Mouse (Mus musculus) heart, postnatal 36 days (tissue): ENCODE measurements around the gene Ube2d2b. TPM values are rescaled to one million over a fixed set of nuclear protein-coding genes. Genes with fewer than 3 reads are reported as not detected.

ENCODE experiments used
- DNase-seq, 2 experiments: peaks; one replicate each; pipeline ENCODE4 v3.0.0; 2021 to 2022
- intact Hi-C: fragments of 180-260 bp; cut with DNase I; formaldehyde crosslinking; loops from one replicate; pipeline ENCODE4 v1.15.1; 2025
- total RNA-seq, 2 experiments: library from RNA; stranded (reverse); gene quantifications; 2 replicates each; pipeline ENCODE4 v1.2.3; 2021

Ube2d2b gene
- not detected for total RNA-seq

DNA sequence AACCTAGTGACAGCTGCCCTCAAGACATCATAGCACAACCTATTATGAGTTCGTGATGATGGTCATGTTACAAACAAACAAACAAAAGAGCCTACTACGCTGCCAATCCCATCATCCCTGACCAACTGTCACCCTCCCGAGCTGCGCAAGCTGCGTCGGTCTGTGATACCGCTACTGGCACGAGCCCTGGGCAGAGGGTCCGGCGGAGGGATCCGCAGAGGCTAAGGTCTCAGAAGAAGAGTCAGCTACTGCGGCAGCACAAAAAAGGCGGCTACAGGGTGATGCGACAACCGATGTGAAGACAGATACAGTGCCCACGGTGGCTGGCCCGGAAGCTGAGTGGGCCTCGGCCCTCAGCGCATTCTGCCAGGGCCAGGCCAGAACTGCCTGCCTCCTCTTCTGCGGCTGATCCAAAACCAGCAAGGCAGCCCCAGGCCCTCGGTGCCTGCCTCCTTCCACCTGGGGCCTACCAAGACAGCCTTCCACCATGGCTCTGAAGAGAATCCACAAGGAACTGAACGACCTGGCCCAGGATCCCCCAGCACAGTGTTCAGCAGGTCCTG, at the start of gene Ube2d2b:
Gene Ube2d2b, plus strand, starts transcription at position 102 of the 563 bp plus-strand sequence.
- intact Hi-C loops: no loop called here

GRCm38 (mm10) chr5:107782360-107782759, 47.5 kb upstream of the Ube2d2b start:
- intact Hi-C loops: loop anchor here (5.0 kb wide), 1 partner anchor 170 kb away; no protein-coding TSS in a partner anchor
- DNase-seq: no peak

More for the DNA sequence above, at the start of gene Ube2d2b:
- no peak for DNase-seq

GRCm38 (mm10) chr5:107787682-107788443, 42.0 kb upstream of the Ube2d2b start:
- intact Hi-C loops: loop anchor here (2.0 kb wide), 1 partner anchor 103 kb away; no protein-coding TSS in a partner anchor
- DNase-seq: no peak

DNA sequence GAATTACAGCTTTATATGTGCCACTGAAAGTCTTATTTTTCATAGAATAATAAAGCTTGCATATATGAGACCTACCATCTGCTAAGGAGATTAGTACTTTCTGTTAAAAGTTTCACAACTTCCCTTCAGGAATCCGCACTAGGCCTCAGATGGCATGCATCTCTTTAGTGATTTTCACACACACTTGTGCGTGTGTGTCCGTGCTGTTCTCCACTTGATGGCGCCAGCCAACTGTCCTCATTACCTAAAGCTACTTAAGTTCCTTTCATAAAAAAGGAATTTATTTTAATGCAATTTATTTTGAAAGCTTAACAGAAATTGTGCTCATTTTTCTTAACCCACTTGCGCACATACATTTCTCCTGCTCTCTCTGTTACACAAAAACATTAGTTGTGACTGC, 40.4 kb upstream of the Ube2d2b start:
- intact Hi-C loops: loop anchor here (2.0 kb wide), 1 partner anchor 101 kb away; no protein-coding TSS in a partner anchor
- DNase-seq: peak in 1 of 2 experiments; percentile 17

DNA sequence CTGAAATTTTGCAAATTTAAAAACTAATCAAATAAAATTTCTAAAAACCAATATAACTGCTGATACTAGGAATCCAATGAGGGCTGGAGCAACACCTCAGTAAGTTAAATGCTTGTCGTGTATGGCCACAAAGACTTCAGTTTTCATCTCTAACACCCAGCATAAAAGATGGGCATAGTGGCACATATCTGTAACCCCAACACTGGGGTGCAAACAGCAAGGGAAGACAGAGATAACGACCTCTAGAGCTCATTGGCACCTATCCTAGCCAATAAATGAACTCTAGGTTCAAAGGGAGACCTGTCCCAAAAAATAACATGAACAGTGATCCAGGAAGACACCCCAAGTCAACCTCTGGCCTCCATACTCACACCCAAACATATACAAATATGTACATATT, 37.9 kb upstream of the Ube2d2b start:
- DNase-seq: no peak
- intact Hi-C loops: no loop called here

DNA sequence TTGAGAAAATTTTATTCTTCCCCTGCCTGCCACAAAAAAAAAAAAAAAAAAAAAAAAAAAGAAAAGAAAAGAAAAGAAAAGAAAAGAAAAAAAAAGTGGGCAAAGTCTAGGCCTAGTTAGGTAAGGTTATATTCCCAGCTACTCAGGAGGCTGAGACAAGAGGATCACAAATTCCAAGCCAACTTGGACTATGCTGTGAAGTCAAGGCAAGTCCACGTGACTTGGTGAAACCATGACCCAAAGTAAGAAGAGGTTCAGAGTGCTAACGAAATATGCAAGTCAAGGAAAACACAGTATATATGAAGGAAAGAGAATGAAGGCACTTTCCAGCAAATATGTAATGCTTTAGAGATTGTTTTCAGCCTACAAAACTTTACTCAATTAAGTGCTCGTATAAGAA, 37.4 kb upstream of the Ube2d2b start:
- intact Hi-C loops: no loop called here
- DNase-seq: no peak

DNA sequence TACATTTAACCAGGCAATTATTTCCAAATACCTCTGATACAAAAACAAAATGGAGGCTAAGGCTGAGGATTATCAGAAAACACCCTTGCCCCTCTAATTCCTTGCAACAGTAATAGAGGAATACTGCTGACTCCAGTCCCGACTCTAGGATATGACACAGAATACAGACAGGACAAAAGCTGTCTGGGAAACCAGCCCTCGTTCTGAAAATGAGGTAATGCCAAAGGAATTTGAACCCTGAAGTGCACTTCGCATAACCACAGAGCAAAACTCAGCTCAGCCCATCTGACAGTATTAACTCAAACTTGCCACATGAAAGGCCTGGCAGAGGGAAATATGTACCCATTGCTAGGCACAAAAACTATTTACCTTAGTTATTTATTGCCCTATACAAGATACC, 36.6 kb upstream of the Ube2d2b start:
- DNase-seq: no peak
- intact Hi-C loops: no loop called here

DNA sequence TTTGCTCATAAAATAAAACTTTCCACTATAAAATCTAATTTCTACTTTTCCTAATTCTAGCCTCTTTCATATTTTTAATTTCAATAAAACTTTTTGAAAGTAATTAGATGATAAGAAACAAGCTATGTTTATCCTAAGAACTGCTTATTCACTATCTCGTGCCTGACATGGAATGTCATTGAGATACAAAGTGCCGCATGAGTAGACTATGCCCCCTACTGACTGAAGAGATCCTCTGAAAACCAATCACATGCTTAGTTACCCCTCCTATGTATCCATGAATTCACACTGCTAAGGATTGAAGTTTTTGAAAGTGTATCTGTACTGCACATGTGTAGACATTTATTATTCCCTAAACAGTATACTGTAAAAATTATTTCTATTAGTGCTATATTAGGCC, 36.0 kb upstream of the Ube2d2b start:
- DNase-seq: no peak
- intact Hi-C loops: no loop called here

GRCm38 (mm10) chr5:107798290-107798689, 31.6 kb upstream of the Ube2d2b start:
- intact Hi-C loops: no loop called here
- no peak for DNase-seq

DNA sequence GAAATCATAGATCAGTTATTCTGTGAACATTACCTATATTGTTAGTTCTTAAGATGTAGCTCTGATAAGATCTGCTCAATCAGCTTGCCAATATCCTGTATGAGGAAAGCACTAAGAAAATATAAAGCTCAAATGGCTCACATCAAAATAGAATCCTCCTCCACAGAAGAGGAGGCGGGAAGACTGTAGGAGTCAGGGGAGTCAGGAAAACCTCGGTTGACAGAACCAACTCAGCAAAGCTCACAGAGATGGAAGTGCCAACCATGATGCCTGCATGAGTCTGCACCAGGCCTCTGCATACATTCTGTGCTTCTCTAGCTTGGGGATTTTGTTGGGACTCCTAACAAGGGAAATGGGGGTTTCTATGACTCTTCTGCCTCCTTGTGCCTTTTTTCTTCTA, 28.7 kb upstream of the Ube2d2b start:
- intact Hi-C loops: no loop called here
- DNase-seq: no peak

- intact Hi-C loops: no loop called here
- DNase-seq: no peak
These were observed 27.3 kb upstream of the Ube2d2b start for GRCm38 (mm10) chr5:107802621-107803020.

DNA sequence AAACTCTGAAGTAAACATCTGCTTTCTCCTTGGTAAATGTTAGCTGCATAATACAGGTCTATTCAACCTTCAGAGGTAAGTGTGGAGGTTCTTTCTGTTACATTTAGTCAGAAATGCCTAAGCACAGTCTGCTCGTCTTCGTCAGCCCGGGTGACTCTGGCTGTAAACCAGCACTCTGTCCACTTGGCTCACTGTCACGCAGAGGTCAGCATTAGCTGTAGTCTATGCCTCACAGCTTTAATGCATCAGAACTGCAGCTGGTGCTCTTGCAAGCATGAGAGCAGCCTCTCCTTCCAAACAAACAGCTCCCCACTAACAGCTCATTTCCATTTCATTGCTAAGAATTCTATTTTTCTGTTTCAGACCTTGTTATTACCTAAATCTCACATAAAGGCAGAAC, 22.4 kb upstream of the Ube2d2b start:
- intact Hi-C loops: no loop called here
- DNase-seq: peak; percentile 22 to 35

DNA sequence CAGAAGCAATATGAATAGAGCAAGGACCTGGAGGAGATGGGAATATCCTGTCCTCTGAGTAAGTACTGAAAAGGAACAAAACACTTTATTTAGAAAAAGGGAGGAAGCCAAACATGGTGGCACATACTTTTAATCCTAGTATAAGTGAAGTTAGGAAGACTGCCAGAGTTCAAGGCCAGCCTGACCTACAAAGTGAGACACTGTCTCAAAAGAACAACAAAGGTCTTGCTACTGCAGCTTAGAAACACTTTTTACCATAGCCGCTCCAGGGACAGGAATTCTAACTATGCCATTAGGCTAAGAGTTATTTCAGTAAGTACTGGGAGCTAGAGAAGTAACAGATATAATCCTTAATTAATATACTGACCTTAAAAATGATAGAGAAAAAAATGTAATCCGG, 15.2 kb upstream of the Ube2d2b start:
- intact Hi-C loops: no loop called here
- DNase-seq: no peak

DNA sequence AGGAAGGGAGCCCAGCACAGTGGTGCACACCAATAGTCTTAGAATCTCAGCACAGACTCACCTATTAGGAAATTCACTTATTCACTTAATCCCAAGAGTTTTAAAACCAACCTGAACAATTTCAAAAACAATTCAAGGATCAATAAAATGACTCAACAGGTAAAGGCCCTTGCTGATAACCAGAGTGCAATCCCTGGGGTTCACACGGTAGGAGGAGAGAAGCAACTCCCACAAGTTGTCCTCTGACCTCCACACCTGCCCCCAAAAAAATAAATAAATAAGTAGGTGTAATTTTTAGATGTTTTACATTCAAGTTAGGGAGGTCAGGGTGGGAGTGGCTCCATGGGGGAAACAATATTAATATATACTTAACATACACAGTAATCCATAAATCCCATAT, 7.4 kb upstream of the Ube2d2b start:
- DNase-seq: no peak
- intact Hi-C loops: no loop called here

GRCm38 (mm10) chr5:107831351-107831750, 1.5 kb downstream of the Ube2d2b start:
- DNase-seq: no peak
- intact Hi-C loops: no loop called here

- intact Hi-C loops: no loop called here
- no peak for DNase-seq
These were observed 4.4 kb downstream of the Ube2d2b start for GRCm38 (mm10) chr5:107834287-107834686.

DNA sequence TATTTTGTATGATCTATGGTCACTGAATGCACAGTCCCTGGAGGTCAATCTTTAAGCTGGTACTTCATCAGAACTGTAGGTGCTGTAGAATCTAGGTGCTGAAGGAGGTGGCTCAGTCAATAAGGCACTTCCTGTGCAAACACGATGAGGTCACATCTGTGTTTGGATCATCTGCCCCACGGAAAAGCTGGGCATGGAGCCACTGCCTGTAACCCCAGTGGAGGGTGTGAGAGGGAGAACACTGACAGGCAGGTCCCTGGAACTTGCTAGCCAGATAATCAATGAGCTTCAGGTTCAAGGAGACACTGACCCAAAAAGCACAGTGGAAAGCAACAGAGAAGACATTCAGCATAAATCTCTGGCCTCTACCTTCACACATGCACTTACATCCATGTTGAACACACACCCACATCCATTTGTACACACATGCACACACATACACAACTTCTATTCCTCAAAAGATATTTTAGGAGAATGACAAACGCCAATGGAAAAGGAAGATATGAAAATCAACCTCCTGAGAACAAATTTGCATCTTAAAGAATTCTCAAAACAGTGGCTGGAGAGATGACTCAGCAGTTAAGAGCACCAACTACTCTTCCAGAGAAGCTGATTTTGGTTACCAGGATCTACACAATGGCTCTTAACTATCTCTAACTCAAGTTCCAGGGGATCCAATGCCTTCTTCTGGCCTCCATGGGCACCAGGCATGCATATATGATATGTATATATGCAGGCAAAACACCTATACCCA, 9.2 kb downstream of the Ube2d2b start:
- DNase-seq: peak; percentile 15 to 43
- intact Hi-C loops: no loop called here

GRCm38 (mm10) chr5:107840549-107841238, 10.8 kb downstream of the Ube2d2b start:
- no peak for DNase-seq
- intact Hi-C loops: no loop called here

DNA sequence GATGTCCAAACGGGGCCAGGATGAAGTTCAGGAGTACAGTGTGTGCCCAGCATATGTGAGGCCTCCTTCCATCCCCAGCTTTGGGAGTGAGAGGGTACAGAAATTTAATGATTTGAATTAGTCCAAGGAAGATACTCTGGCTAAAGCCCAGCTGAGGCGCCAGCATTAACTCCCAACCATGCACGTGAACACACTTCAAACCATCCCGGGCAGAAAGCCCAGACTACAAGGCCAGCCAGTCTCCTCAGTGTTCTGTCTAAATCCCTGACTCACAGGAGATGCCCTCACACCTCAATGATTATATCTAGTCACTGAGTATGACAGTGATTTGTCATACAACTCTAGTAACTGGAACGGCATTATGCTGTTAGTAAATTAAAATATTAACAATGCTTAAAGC, 17.4 kb downstream of the Ube2d2b start:
- intact Hi-C loops: no loop called here
- DNase-seq: peak; percentile 47 to 58

DNA sequence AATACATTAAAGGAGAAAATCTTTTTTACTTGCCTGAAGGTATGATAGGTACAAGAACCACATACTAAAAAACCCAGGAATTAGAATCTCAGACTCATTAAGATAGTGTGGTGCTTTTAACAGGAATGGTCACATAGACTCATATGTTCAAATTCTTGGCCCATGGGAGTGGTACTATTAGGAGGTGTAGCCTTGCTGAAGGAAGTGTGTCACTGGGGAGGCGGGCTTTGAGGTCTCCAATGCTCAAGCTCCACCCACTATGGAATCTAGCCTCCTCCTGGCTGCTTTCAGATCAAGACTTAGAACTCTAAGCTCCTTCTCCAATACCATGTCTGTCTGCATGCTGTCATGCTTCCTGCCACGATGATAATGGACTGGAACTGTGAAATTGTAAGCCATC, 17.9 kb downstream of the Ube2d2b start:
- intact Hi-C loops: no loop called here
- DNase-seq: no peak

- DNase-seq: no peak
These were observed 19.1 kb downstream of the Ube2d2b start for GRCm38 (mm10) chr5:107848964-107849363.

More at GRCm38 (mm10) chr5:107848964-107849363, 19.1 kb downstream of the Ube2d2b start:
- intact Hi-C loops: no loop called here
